Mouse (Mus musculus) MEL (cell line): ENCODE data around the gene Il4ra.

Experiments used
- CHD1 ChIP-seq: IDR thresholded peaks from 2 replicates; pipeline ENCODE4 v1.6.1; 2012; ENCODE audit warnings: low read depth, mild to moderate bottlenecking, inconsistent platforms, low read length, improper control_type of control experiment
- CHD2 ChIP-seq: IDR thresholded peaks from 2 replicates; pipeline ENCODE4 v1.6.1; 2011; ENCODE audit warnings: low read length, improper control_type of control experiment
- CTCF ChIP-seq, 3 experiments: IDR thresholded peaks in 2 of 3; conservative IDR thresholded peaks in 1 of 3; 2 replicates each; pipeline ENCODE4 v1.5.1; 2011 to 2012; ENCODE audit warnings: low read length in 3 of 3, low read depth in 2 of 3, mild to moderate bottlenecking in 2 of 3, improper control_type of control experiment in 1 of 3, inconsistent platforms in 1 of 3, mixed read lengths in 1 of 3, moderate library complexity in 1 of 3; ENCODE audit not compliant: control insufficient read depth in 1 of 3, insufficient read depth in 1 of 3, poor library complexity in 1 of 3, severe bottlenecking in 1 of 3
- E2F4 ChIP-seq: IDR thresholded peaks from 2 replicates; pipeline ENCODE4 v1.6.1; 2011; ENCODE audit warnings: low read depth, low read length, improper control_type of control experiment, borderline replicate concordance
- ETS1 ChIP-seq: IDR thresholded peaks from 2 replicates; pipeline ENCODE4 v1.6.1; 2012; ENCODE audit warnings: low read depth, mild to moderate bottlenecking, inconsistent platforms, low read length, improper control_type of control experiment, moderate library complexity
- GABPA ChIP-seq: IDR thresholded peaks from 2 replicates; pipeline ENCODE4 v1.6.1; 2012; ENCODE audit warnings: low read depth, mild to moderate bottlenecking, inconsistent platforms, low read length, improper control_type of control experiment, moderate library complexity
- RAD21 ChIP-seq: IDR thresholded peaks from 2 replicates; pipeline ENCODE4 v1.6.1; 2011; ENCODE audit warnings: mild to moderate bottlenecking, low read depth, low read length, improper control_type of control experiment
- TAL1 ChIP-seq: IDR thresholded peaks from 2 replicates; pipeline ENCODE4 v1.6.1; 2012; ENCODE audit warnings: mild to moderate bottlenecking, inconsistent platforms, low read length, moderate library complexity, mixed read lengths

DNA sequence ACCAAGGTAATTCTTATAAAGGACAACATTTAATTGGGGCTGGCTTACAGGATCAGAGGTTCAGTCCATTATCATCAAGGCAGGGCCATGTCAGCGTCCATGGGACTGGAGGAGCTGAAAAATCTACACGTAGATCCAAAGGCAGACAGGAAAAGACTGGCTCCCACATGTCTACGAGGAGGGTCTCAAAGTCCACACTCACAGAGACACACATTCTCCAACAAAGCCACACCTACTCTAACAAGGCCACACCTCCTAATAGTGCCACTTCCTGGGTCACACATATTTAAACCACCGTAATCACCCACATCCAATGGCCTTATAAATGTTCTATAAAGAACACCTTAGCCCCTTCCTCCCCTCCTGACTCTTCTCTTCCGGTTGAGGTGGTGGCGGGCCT lies 5.2 kb upstream of the Il4ra start:
- TF ChIP-seq GABPA (no peak), TAL1 (no peak), ETS1 (no peak), E2F4 (no peak), RAD21 (no peak), CTCF (IDR thresholded peaks at IDR 0.05 in 2 of 3, conservative IDR thresholded peaks at IDR 0.05 in 1 of 3; ENCODE audit: control insufficient read depth in 1 of 3, insufficient read depth in 1 of 3, low read depth in 2 of 3, low read length in 3 of 3, poor library complexity in 1 of 3, severe bottlenecking in 1 of 3) (no peak), CHD1 (no peak), CHD2 (no peak)
